Mouse (Mus musculus): ENCODE data around the gene Golt1a. TPM values are rescaled to one million over a fixed set of nuclear protein-coding genes. Genes with fewer than 3 reads are reported as not detected.

Gene Golt1a
- polyA plus RNA-seq, 1 experiment from 2014 or later: 6.1 TPM

DNA sequence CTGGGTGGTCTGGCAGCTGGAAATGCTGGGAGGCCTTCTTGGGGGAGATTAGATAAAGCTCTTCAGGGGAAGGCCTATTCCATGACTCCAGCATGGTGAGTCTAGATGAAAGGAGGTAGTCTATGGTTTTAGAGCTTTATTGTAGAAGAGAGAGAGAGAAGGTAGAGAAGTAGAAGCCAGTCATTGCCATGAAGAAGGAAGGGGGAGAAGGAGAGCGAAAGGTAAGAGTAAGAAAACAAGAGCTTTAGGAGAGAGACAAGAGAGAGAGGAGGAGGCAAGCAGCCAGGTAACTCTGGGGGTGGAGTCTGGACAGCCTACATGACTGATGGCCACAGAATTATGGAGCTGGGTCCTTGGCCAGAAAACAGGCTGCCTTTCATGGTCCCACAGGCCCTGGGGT is 40.6 kb downstream of the Golt1a start, which contains the start of gene Ren1:
Gene Ren1 (plus strand): TSS at position 301 of the 400 bp plus-strand sequence.
- H3K9me3 ChIP-seq (replicated peaks): no peaks in the 10 kb centered on the region
- DNase-seq (no peak), ATAC-seq (ENCODE audit: low read depth) (no peak)
- H3K4me3 ChIP-seq (replicated peaks): no peak within 1 kb of the TSS
- H3K9ac ChIP-seq: no peak within 1 kb of the TSS
- H3K27me3 ChIP-seq: peaks cover 13% of the 10 kb centered on the region
- H3K4me1 ChIP-seq (replicated peaks): peaks cover 5% of the 10 kb centered on the region
- no peaks in the 10 kb centered on the region for H3K36me3 ChIP-seq
- H3K4me2 ChIP-seq: no peak within 1 kb of the TSS
- WGBS (ENCODE audit: insufficient replicate concordance): 52% methylated on average over 1 of the region's 1 CpGs
- no peak within 1 kb of the TSS for H3K27ac ChIP-seq

- DNase-seq (no peak), ATAC-seq (ENCODE audit: low read depth) (no peak)
- H3K9me3 ChIP-seq (replicated peaks): no peaks in the 10 kb centered on the region
- no peak overlapping the region for H3K4me3 ChIP-seq (replicated peaks)
- peaks cover 13% of the 10 kb centered on the region for H3K27me3 ChIP-seq
- 39% methylated on average over 9 of the region's 9 CpGs for WGBS (ENCODE audit: insufficient replicate concordance)
- H3K4me2 ChIP-seq: no peak overlapping the region
- H3K4me1 ChIP-seq (replicated peaks): peaks cover 5% of the 10 kb centered on the region
- no peak overlapping the region for H3K27ac ChIP-seq
- no peak overlapping the region for H3K9ac ChIP-seq
- H3K36me3 ChIP-seq: no peaks in the 10 kb centered on the region
These were observed 42.2 kb downstream of the Golt1a start for GRCm38 (mm10) chr1:133351762-133352161.

DNA sequence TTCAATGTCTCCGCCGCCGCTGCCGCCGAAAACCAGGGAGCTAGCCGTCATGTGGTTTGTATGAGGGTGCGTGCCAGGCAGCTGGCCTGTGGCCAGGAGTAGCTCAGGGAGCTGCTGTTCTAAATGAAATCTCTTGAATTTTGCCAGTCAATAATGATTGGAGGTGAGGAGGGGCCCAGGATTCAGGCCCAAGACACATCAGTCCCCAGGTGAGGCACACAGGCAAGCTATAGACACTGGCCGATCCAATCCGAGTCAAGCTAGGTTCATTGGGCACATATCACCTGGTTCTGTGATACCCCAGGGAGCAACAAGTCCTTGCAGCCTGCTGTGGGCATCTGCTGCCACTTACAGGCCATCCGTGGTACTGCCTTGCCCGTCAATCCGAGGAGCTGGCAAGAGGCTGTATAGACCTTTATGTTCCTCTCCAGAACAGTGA is 43.8 kb downstream of the Golt1a start:
- DNase-seq (no peak), ATAC-seq (ENCODE audit: low read depth) (no peak)
- no peak overlapping the region for H3K4me2 ChIP-seq
- no peak overlapping the region for H3K9ac ChIP-seq
- H3K27ac ChIP-seq: no peak overlapping the region
- H3K4me3 ChIP-seq (replicated peaks): no peak overlapping the region
- H3K27me3 ChIP-seq: peaks cover 16% of the 10 kb centered on the region
- H3K9me3 ChIP-seq (replicated peaks): no peaks in the 10 kb centered on the region
- no peaks in the 10 kb centered on the region for H3K36me3 ChIP-seq
- WGBS (ENCODE audit: insufficient replicate concordance): 47% methylated on average over 12 of the region's 12 CpGs
- H3K4me1 ChIP-seq (replicated peaks): no peaks in the 10 kb centered on the region

- H3K27me3 ChIP-seq: peaks cover 18% of the 10 kb centered on the region
- 46% methylated on average over 5 of the region's 5 CpGs for WGBS (ENCODE audit: insufficient replicate concordance)
- no peaks in the 10 kb centered on the region for H3K4me1 ChIP-seq (replicated peaks)
- H3K9me3 ChIP-seq (replicated peaks): no peaks in the 10 kb centered on the region
- no peak overlapping the region for H3K4me2 ChIP-seq
- no peak overlapping the region for H3K9ac ChIP-seq
- no peak for DNase-seq
- H3K27ac ChIP-seq: no peak overlapping the region
- H3K4me3 ChIP-seq (replicated peaks): no peak overlapping the region
- ATAC-seq (ENCODE audit: low read depth): no peak
- H3K36me3 ChIP-seq: no peaks in the 10 kb centered on the region
These were observed 45.9 kb downstream of the Golt1a start for GRCm38 (mm10) chr1:133355469-133355868.

GRCm38 (mm10) chr1:133355912-133356311 is 46.3 kb downstream of the Golt1a start:
- peaks cover 18% of the 10 kb centered on the region for H3K27me3 ChIP-seq

DNA sequence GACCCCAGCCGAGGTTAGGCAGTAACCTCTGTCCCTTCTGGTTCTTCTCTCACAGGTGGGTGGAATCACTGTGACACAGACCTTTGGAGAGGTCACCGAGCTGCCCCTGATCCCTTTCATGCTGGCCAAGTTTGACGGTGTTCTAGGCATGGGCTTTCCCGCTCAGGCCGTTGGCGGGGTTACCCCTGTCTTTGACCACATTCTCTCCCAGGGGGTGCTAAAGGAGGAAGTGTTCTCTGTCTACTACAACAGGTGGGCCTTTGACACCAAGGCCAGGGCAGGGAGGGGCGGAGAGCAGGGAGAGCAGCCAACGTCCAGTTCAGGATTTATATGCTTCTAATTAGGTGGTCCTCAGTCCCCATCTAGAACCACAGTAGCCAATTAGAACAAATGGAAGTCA is 46.7 kb downstream of the Golt1a start:
- no peaks in the 10 kb centered on the region for H3K9me3 ChIP-seq (replicated peaks)
- ATAC-seq (ENCODE audit: low read depth) (peak; percentile 23; the same call in 1 of the 2 replicates), DNase-seq (no peak)
- WGBS (ENCODE audit: insufficient replicate concordance): 55% methylated on average over 8 of the region's 8 CpGs
- H3K27ac ChIP-seq: no peak overlapping the region
- H3K4me1 ChIP-seq (replicated peaks): no peaks in the 10 kb centered on the region
- no peak overlapping the region for H3K9ac ChIP-seq
- H3K4me3 ChIP-seq (replicated peaks): no peak overlapping the region
- no peak overlapping the region for H3K4me2 ChIP-seq
- H3K36me3 ChIP-seq: no peaks in the 10 kb centered on the region
- H3K27me3 ChIP-seq: peaks cover 20% of the 10 kb centered on the region

More at GRCm38 (mm10) chr1:133355912-133356311, 46.3 kb downstream of the Golt1a start:
- 45% methylated on average over 15 of the region's 15 CpGs for WGBS (ENCODE audit: insufficient replicate concordance)
- Histone ChIP-seq H3K4me2 (no peak overlapping the region), H3K9ac (no peak overlapping the region), H3K9me3 (replicated peaks) (no peaks in the 10 kb centered on the region), H3K36me3 (no peaks in the 10 kb centered on the region), H3K4me1 (replicated peaks) (no peaks in the 10 kb centered on the region), H3K27ac (no peak overlapping the region), H3K4me3 (replicated peaks) (no peak overlapping the region)
- no peak for DNase-seq
- no peak for ATAC-seq (ENCODE audit: low read depth)

- DNase-seq (no peak), ATAC-seq (ENCODE audit: low read depth) (no peak)
- Histone ChIP-seq H3K4me2 (no peak overlapping the region), H3K36me3 (no peaks in the 10 kb centered on the region), H3K27ac (no peak overlapping the region), H3K9ac (no peak overlapping the region), H3K4me3 (replicated peaks) (no peak overlapping the region), H3K4me1 (replicated peaks) (peaks cover 21% of the 10 kb centered on the region), H3K9me3 (replicated peaks) (no peaks in the 10 kb centered on the region), H3K27me3 (peaks cover 50% of the 10 kb centered on the region)
- 67% methylated on average over 6 of the region's 6 CpGs for WGBS (ENCODE audit: insufficient replicate concordance)
These were observed 51.4 kb downstream of the Golt1a start for GRCm38 (mm10) chr1:133361006-133361405.

DNA sequence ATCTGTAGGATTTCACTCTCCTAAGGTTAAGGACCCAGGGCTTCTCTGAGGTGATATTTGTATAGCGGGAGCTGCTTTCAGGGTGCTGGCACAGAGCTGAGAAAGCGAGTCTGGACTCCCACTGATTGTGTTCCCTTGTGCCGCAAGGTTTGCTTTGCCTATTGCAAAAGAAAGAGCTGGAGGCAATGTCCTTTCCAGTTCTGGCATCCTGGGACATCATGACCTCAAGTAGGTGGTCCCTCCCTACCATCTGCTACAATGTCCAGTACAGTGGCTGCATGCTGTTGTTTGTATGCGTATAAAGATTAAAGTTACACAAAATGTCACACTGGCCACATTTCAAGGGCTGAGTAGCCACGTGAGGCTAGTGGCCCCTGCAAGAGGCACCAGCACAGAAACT is 52.5 kb downstream of the Golt1a start:
- DNase-seq (no peak), ATAC-seq (ENCODE audit: low read depth) (no peak)
- no peaks in the 10 kb centered on the region for H3K9me3 ChIP-seq (replicated peaks)
- no peak overlapping the region for H3K4me2 ChIP-seq
- no peak overlapping the region for H3K27ac ChIP-seq
- H3K4me3 ChIP-seq (replicated peaks): no peak overlapping the region
- peaks cover 28% of the 10 kb centered on the region for H3K4me1 ChIP-seq (replicated peaks)
- peaks cover 58% of the 10 kb centered on the region for H3K27me3 ChIP-seq
- 71% methylated on average over 5 of the region's 5 CpGs for WGBS (ENCODE audit: insufficient replicate concordance)
- H3K36me3 ChIP-seq: no peaks in the 10 kb centered on the region
- no peak overlapping the region for H3K9ac ChIP-seq

- Histone ChIP-seq H3K4me2 (peak within 1 kb of the TSS; percentile 66), H3K4me3 (replicated peaks) (peak within 1 kb of the TSS; percentile 55), H3K9ac (peak within 1 kb of the TSS; percentile 52), H3K27ac (peak within 1 kb of the TSS; percentile 36; the same call in 1 of the 2 replicates), H3K27me3 (peaks cover 55% of the 10 kb centered on the region), H3K4me1 (replicated peaks) (peaks cover 40% of the 10 kb centered on the region), H3K9me3 (replicated peaks) (no peaks in the 10 kb centered on the region), H3K36me3 (no peaks in the 10 kb centered on the region)
- DNase-seq: peak; percentile 65
- under 1% methylated on average over 52 of the region's 52 CpGs for WGBS (ENCODE audit: insufficient replicate concordance)
- peak; percentile 56 for ATAC-seq (ENCODE audit: low read depth)
These were observed 53.8 kb downstream of the Golt1a start, which contains the start of gene Etnk2 for GRCm38 (mm10) chr1:133363276-133364021. Gene Etnk2, plus strand, starts transcription at chr1:133363572.

DNA sequence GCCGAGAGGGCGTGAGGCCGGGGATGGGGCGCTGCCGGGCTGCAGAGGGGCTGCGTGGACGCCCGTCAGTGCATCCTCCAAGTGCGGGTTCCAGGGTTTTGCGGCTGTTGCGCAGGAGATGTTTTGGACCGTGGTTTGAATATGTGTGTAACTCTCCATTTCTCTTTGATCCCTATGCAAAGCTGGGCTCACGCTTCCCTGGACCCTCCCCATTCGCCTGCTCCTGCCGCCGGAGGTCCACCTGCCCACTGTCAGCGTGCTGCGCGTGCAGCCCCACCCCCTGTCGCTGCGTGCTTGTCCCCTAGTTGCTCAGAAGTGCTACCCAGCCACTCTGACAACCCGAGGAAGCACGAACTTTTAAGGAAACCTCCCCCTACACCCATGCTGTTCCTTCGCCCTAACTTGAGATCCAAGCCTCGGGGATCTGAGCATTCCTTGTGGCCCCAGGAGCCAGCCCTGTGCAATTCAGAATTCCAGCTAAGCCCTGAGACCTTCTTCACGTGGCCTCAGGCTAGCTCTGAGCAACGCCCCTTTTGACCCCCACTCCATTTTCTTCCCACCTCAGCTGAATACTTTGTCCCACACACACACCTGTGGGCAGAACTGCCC is 54.5 kb downstream of the Golt1a start:
- Histone ChIP-seq H3K27ac (peak overlapping the region; percentile 36; the same call in 1 of the 2 replicates), H3K9ac (peak overlapping the region; percentile 52), H3K27me3 (peaks cover 53% of the 10 kb centered on the region), H3K36me3 (no peaks in the 10 kb centered on the region), H3K4me1 (replicated peaks) (peaks cover 43% of the 10 kb centered on the region), H3K9me3 (replicated peaks) (no peaks in the 10 kb centered on the region), H3K4me3 (replicated peaks) (peak overlapping the region; percentile 55), H3K4me2 (peak overlapping the region; percentile 66)
- ATAC-seq (ENCODE audit: low read depth) (no peak), DNase-seq (no peak)
- 5% methylated on average over 27 of the region's 27 CpGs for WGBS (ENCODE audit: insufficient replicate concordance)

- H3K9ac ChIP-seq: no peak overlapping the region
- H3K27me3 ChIP-seq: peaks cover 53% of the 10 kb centered on the region
- peaks cover 43% of the 10 kb centered on the region for H3K4me1 ChIP-seq (replicated peaks)
- H3K27ac ChIP-seq: no peak overlapping the region
- no peak for ATAC-seq (ENCODE audit: low read depth)
- WGBS (ENCODE audit: insufficient replicate concordance): 17% methylated on average over 2 of the region's 2 CpGs
- H3K36me3 ChIP-seq: no peaks in the 10 kb centered on the region
- H3K9me3 ChIP-seq (replicated peaks): no peaks in the 10 kb centered on the region
- H3K4me2 ChIP-seq: no peak overlapping the region
- no peak overlapping the region for H3K4me3 ChIP-seq (replicated peaks)
- DNase-seq: no peak
These were observed 55.3 kb downstream of the Golt1a start for GRCm38 (mm10) chr1:133364890-133365289.

Data from liver, embryonic 13.5 days (tissue).